Mouse (Mus musculus) liver, embryonic 14.5 days (tissue): ENCODE measurements at regions not wholly inside any gene's neighbourhood (a gene's known extent, or its start where the extent isn't known, plus 50 kb on each side); places are given as distances from the start of the nearest gene placed in this dataset.

Experiments used
- CTCF ChIP-seq: IDR thresholded peaks from 2 replicates; pipeline ENCODE4 v1.5.1; 2016; ENCODE audit warnings: antibody characterized with exemption, low read depth, control low read depth
- EP300 ChIP-seq: IDR thresholded peaks from 2 replicates; pipeline ENCODE4 v1.6.1; 2016; ENCODE audit warnings: antibody characterized with exemption, low read depth

GRCm38 (mm10) chr12:110024295-110024694 is 254.6 kb upstream of the Dio3 start:
- TF ChIP-seq CTCF (no peak), EP300 (no peak)
